Comparison of ENCODE assay signal across 22 mouse cellular contexts in genomic region chr5:32127226-32127625, GRCm38 (mm10).
"Had no signal": no experiment of that assay in that cellular context is flagged by ENCODE, and none has a peak within 500 bp of the region (broad histone marks: within the 10 kb centered on the region; RNA-seq: fewer than 3 reads in every experiment).

No protein-coding gene starts in this region.

- DNase-seq: cerebellum, adult 18-20 months; cerebellum, adult 8-10 months; cerebellum, adult 9-10 months; cerebellum, adult 9-11 months; embryo, embryonic 11 days; forebrain, postnatal 0 days; gastrocnemius, postnatal 10 days; gastrocnemius, postnatal 25 days; heart, adult 11 months; heart, adult 2 months had no signal

- H3K36me3 ChIP-seq: embryonic facial prominence, embryonic 12.5 days; embryonic facial prominence, embryonic 13.5 days; forebrain, embryonic 10.5 days; forebrain, embryonic 12.5 days; forebrain, embryonic 15.5 days; heart, embryonic 10.5 days had no signal

- H3K9me3 ChIP-seq: embryonic facial prominence, embryonic 12.5 days; embryonic facial prominence, embryonic 13.5 days; forebrain, embryonic 10.5 days; forebrain, embryonic 12.5 days; forebrain, embryonic 13.5 days; forebrain, embryonic 15.5 days; heart, embryonic 10.5 days had no signal

- H3K27ac ChIP-seq: embryonic facial prominence, embryonic 12.5 days; embryonic facial prominence, embryonic 13.5 days; forebrain, embryonic 10.5 days; forebrain, embryonic 12.5 days; forebrain, embryonic 13.5 days; forebrain, embryonic 15.5 days; heart, adult 2 months; heart, embryonic 10.5 days had no signal

- H3K4me3 ChIP-seq: embryonic facial prominence, embryonic 12.5 days; embryonic facial prominence, embryonic 13.5 days; erythroblast, embryonic 14.5 days; forebrain, embryonic 10.5 days; forebrain, embryonic 12.5 days; forebrain, embryonic 13.5 days; forebrain, embryonic 15.5 days; gastrocnemius, adult 2 months; heart, adult 2 months; heart, embryonic 10.5 days had no signal

- H3K4me2 ChIP-seq: embryonic facial prominence, embryonic 12.5 days; embryonic facial prominence, embryonic 13.5 days; forebrain, embryonic 12.5 days; forebrain, embryonic 13.5 days; forebrain, embryonic 15.5 days; heart, embryonic 11.5 days had no signal

- H3K4me1 ChIP-seq: embryonic facial prominence, embryonic 12.5 days; forebrain, embryonic 10.5 days; forebrain, embryonic 12.5 days; forebrain, embryonic 13.5 days; forebrain, embryonic 15.5 days had no signal

- ATAC-seq: forebrain, embryonic 13.5 days; forebrain, embryonic 14.5 days; forebrain, embryonic 15.5 days; forebrain, embryonic 16.5 days; forebrain, postnatal 0 days had no signal

- H3K9ac ChIP-seq: embryonic facial prominence, embryonic 12.5 days; embryonic facial prominence, embryonic 13.5 days; forebrain, embryonic 12.5 days; forebrain, embryonic 13.5 days; forebrain, embryonic 15.5 days; forebrain, postnatal 0 days had no signal
